Mouse (Mus musculus) heart, adult 11 months (tissue): ENCODE results near the gene Olfr243.
"Not testable (repeated sequence)": the region's sequence is repeated elsewhere in the genome, so short reads cannot be mapped to it uniquely, and the experiment has no call there.

Experiments
- DNase-seq: peaks from one replicate; pipeline ENCODE4 v3.0.0; 2022

Olfr243 gene

GRCm38 (mm10) chr7:103714371-103714770, at the start of gene Olfr243:
Olfr243 (plus strand) TSS chr7:103714671.
- no peak for DNase-seq

GRCm38 (mm10) chr7:103671091-103671490, 43.4 kb upstream of the Olfr243 start, which contains the start of gene Olfr624:
Olfr624 (minus strand) TSS chr7:103671191.
- no peak for DNase-seq

- no peak for DNase-seq
These were observed 32.1 kb upstream of the Olfr243 start, which contains the start of gene Olfr625-ps1 for GRCm38 (mm10) chr7:103682420-103682819. Olfr625-ps1 (plus strand) TSS chr7:103682720.

- DNase-seq: no peak
These were observed 15.0 kb upstream of the Olfr243 start for GRCm38 (mm10) chr7:103699469-103699868.

- no peak for DNase-seq
These were observed 2.4 kb upstream of the Olfr243 start for GRCm38 (mm10) chr7:103712024-103712423.

- not testable (repeated sequence) for DNase-seq
These were observed 1.9 kb downstream of the Olfr243 start for GRCm38 (mm10) chr7:103716398-103716797.

- DNase-seq: no peak
These were observed 15.6 kb downstream of the Olfr243 start, which contains the start of gene Olfr628 for GRCm38 (mm10) chr7:103730074-103730473. Olfr628 (plus strand) TSS chr7:103730374.

GRCm38 (mm10) chr7:103744843-103745242, 30.4 kb downstream of the Olfr243 start, which contains the start of gene Olfr629:
Olfr629 (minus strand) TSS chr7:103744943.
- DNase-seq: no peak

GRCm38 (mm10) chr7:103757233-103757632, 42.8 kb downstream of the Olfr243 start, which contains the start of gene Olfr630:
Olfr630 (minus strand) TSS chr7:103757333.
- DNase-seq: no peak

- not testable (repeated sequence) for DNase-seq
These were observed 47.7 kb downstream of the Olfr243 start for GRCm38 (mm10) chr7:103762212-103762611.

- not testable (repeated sequence) for DNase-seq
These were observed 53.2 kb downstream of the Olfr243 start for GRCm38 (mm10) chr7:103767687-103768086.
